Mouse (Mus musculus) liver, embryonic 14.5 days (tissue): ENCODE measurements around the gene Acap3. TPM values are rescaled to one million over a fixed set of nuclear protein-coding genes. Genes with fewer than 3 reads are reported as not detected.

Experiments used
- ATAC-seq: fragments of 200-750 bp; cut with Nextera tagmentation; 2 replicates; pipeline ENCODE4 v1.8.0; 2017; ENCODE audit warnings: moderate number of reproducible peaks, mild to moderate bottlenecking, moderate library complexity; ENCODE audit not compliant: insufficient read depth
- DNase-seq, 3 experiments: peaks; one replicate each; pipeline ENCODE4 v3.0.0-alpha.2; 2012 to 2013; ENCODE audit warnings: low read depth in 3 of 3, low spot score in 3 of 3
- H3K27ac ChIP-seq: fragments of 300-500 bp; sonication (generic); 2 replicates; pipeline ENCODE4 v1.5.1; 2014; ENCODE audit warnings: moderate library complexity, mild to moderate bottlenecking, control low read depth, inconsistent platforms
- H3K27me3 ChIP-seq: fragments of 300-500 bp; sonication (generic); 2 replicates; pipeline ENCODE4 v1.6.1; 2014; ENCODE audit warnings: mild to moderate bottlenecking, low read length, moderate library complexity; ENCODE audit not compliant: control insufficient read depth, insufficient read depth
- H3K36me3 ChIP-seq: fragments of 300-500 bp; sonication (generic); replicated peaks from 2 replicates; pipeline ENCODE4 v1.6.1; 2014; ENCODE audit warnings: low read depth; ENCODE audit not compliant: control insufficient read depth, insufficient read depth
- H3K4me1 ChIP-seq, 2 experiments: fragments of 200-500 bp in 1 of 2; fragments of 300-500 bp in 1 of 2; sonication (generic) in 1 of 2; replicated peaks; 2 replicates each; pipeline ENCODE4 v1.6.1; 2012 to 2014; ENCODE audit warnings: antibody characterized with exemption in 1 of 2, inconsistent platforms in 1 of 2, low read length in 1 of 2; ENCODE audit not compliant: control insufficient read depth in 2 of 2, insufficient read depth in 2 of 2
- H3K4me2 ChIP-seq: fragments of 300-500 bp; sonication (generic); 2 replicates; pipeline ENCODE4 v1.6.1; 2014; ENCODE audit warnings: low read depth, mild to moderate bottlenecking, control low read depth, moderate library complexity
- H3K4me3 ChIP-seq, 2 experiments: fragments of 200-500 bp in 1 of 2; fragments of 300-500 bp in 1 of 2; sonication (generic) in 1 of 2; 2 replicates each; pipeline ENCODE4 v1.5.1; 2012 to 2014; ENCODE audit warnings: low read depth in 2 of 2, low read length in 2 of 2, mild to moderate bottlenecking in 2 of 2, control low read depth in 1 of 2, inconsistent platforms in 1 of 2, moderate library complexity in 1 of 2; ENCODE audit not compliant: insufficient read depth in 1 of 2
- H3K9ac ChIP-seq: fragments of 300-500 bp; sonication (generic); replicated peaks from 2 replicates; pipeline ENCODE4 v1.6.1; 2014; ENCODE audit warnings: mild to moderate bottlenecking, control low read depth, moderate library complexity
- H3K9me3 ChIP-seq: fragments of 300-500 bp; sonication (generic); 2 replicates; pipeline ENCODE4 v1.6.1; 2016; ENCODE audit warnings: low read length, mixed read lengths; ENCODE audit not compliant: control insufficient read depth
- CTCF ChIP-seq: IDR thresholded peaks from 2 replicates; pipeline ENCODE4 v1.5.1; 2016; ENCODE audit warnings: antibody characterized with exemption, low read depth, control low read depth
- EP300 ChIP-seq: IDR thresholded peaks from 2 replicates; pipeline ENCODE4 v1.6.1; 2016; ENCODE audit warnings: antibody characterized with exemption, low read depth
- WGBS: fragments of 180-500 bp; shearing (Covaris S2); extraction: QIAGEN DNeasy Blood & Tissue Kit; methylation state at CpG from one replicate; pipeline ENCODE4 v1.1.7; 2014; ENCODE audit not compliant: insufficient replicate concordance; 5-methylcytosine and 5-hydroxymethylcytosine counted together
- microRNA-seq: library from miRNA; unstranded; fragments of <30 nt; microRNA quantifications from one replicate; pipeline ENCODE4, GENCODE M21; 2016
- polyA plus RNA-seq, 2 experiments: library from polyadenylated mRNA; depleted of rRNA in 1 of 2; stranded (reverse) in 1 of 2; unstranded in 1 of 2; fragments of >200 nt; fragmentation: Nextera tagmentation in 1 of 2; extraction: Ambion mirVana in 1 of 2; gene quantifications; 2 replicates each; pipeline versions ENCODE4 v1.2.1 to v1.2.3; 2012 to 2014

Gene Acap3
- polyA plus RNA-seq, 2 experiments, result 4.7 to 9.4 TPM

DNA sequence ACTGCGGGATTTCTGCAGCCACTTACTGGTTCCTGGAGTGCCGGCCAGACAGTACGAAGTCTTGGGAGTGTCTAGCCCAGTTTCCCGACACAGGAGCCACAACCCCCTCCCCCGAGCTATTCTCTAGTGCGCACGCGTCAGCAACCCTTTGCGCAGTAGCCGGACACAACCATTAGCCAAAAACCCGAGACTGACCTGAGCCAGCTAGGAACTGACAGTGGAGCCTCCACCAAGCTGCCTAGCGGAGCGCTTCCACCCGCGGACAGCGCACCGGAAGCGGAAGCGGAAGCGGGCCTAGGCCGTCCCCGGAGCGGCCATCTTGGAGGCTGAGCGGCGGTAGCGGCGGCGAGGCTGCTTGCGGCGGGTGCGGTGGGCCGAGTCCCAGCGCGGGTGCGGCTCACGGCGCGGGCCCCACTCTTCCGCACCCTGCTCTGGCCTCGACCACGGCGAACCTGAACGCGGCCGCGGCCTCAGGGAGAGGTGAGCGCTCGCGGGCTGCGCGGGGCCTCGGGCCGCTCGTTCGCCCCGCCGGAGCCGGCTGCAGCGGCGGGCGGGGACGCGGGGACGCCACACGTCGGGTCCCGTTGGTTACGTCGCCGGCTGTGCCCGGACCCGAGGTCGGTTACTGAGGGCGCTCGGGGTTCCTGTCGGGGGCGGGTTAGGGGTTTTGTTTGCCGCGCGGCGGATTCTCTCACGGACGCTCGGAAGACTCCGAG, 52.1 kb downstream of the Acap3 start, which contains the start of gene Ube2j2:
Gene Ube2j2, plus strand, starts transcription at position 298 of the 716 bp plus-strand sequence.
- peak; percentile 97 for ATAC-seq
- no peaks in the 10 kb centered on the region; the same call in 1 of the 2 replicates for H3K27me3 ChIP-seq
- H3K9me3 ChIP-seq, result no peaks in the 10 kb centered on the region
- peak within 1 kb of the TSS; percentile 74 for H3K4me2 ChIP-seq
- TF ChIP-seq CTCF (peak; percentile 17; the same call in 1 of the 2 replicates), EP300 (no peak)
- peaks cover 15 to 22% of the 10 kb centered on the region in 2 experiments for H3K4me1 ChIP-seq
- DNase-seq, result peak; percentile 80 to 85 (median 81)
- H3K9ac ChIP-seq, result peak within 1 kb of the TSS; percentile 91
- peak within 1 kb of the TSS; percentile 38 for H3K27ac ChIP-seq
- H3K36me3 ChIP-seq, result peaks cover 6% of the 10 kb centered on the region
- peak within 1 kb of the TSS; percentile 96 to 99 for H3K4me3 ChIP-seq
- under 1% methylated on average over 85 of the region's 85 CpGs for WGBS

DNA sequence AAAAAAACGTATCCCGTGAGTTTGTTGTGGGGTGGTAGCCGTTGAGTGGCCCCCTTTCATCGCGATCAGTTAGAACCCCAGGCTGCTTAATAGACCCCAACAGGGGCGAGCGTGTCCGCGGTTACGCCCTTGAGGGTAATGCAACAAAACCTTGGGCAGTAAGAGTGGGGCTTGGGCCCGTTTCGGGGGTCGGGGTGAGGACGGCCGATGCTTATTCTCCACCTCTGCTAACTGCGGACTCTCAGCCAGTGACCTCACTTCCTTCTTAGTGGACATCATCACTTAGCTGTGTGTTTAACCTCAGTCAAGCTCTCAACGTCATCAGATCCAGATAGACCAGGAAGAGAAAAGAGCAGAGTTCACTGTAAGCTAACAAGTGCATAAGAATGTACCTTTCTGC, 52.6 kb downstream of the Acap3 start:
- peak; percentile 4; the same call in 1 of the 2 replicates for ATAC-seq
- peak overlapping the region; percentile 91 for H3K9ac ChIP-seq
- no peaks in the 10 kb centered on the region for H3K9me3 ChIP-seq
- no peaks in the 10 kb centered on the region; the same call in 1 of the 2 replicates for H3K27me3 ChIP-seq
- WGBS, result 1% methylated on average over 17 of the region's 17 CpGs
- peak overlapping the region; percentile 38 for H3K27ac ChIP-seq
- peaks cover 11% of the 10 kb centered on the region for H3K36me3 ChIP-seq
- no peak for DNase-seq
- TF ChIP-seq EP300, result no peak
- TF ChIP-seq CTCF, result no peak
- peak overlapping the region; percentile 96 to 99 for H3K4me3 ChIP-seq
- H3K4me1 ChIP-seq, result peaks cover 15 to 22% of the 10 kb centered on the region in 2 experiments
- H3K4me2 ChIP-seq, result peak overlapping the region; percentile 74

DNA sequence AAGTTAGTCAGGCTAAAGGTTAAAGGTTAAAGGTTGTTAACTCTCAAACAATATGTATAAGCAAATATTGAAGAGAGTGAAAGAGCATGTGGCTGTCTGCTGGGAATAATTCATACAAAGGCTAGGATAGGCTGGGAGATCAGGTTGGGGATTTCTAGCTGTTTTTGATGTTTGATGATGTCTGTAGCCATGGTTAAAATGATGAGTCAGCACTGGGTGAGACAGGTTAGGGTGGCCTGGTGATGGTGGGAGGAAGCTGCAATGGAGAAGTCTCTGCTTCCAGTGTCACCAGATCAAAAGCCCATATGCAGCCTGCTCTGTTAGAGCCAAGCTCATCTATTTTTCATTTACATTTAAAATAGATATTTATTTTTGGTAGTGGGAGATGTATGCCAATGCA, 55.5 kb downstream of the Acap3 start:
- Histone ChIP-seq H3K9ac (no peak overlapping the region), H3K27ac (no peak overlapping the region), H3K27me3 (no peaks in the 10 kb centered on the region), H3K9me3 (no peaks in the 10 kb centered on the region), H3K4me2 (no peak overlapping the region), H3K36me3 (peaks cover 39% of the 10 kb centered on the region), H3K4me1 (peaks cover 15 to 22% of the 10 kb centered on the region in 2 experiments), H3K4me3 (no peak overlapping the region)
- no peak for ATAC-seq
- no peak for DNase-seq
- TF ChIP-seq CTCF (no peak), EP300 (no peak)

DNA sequence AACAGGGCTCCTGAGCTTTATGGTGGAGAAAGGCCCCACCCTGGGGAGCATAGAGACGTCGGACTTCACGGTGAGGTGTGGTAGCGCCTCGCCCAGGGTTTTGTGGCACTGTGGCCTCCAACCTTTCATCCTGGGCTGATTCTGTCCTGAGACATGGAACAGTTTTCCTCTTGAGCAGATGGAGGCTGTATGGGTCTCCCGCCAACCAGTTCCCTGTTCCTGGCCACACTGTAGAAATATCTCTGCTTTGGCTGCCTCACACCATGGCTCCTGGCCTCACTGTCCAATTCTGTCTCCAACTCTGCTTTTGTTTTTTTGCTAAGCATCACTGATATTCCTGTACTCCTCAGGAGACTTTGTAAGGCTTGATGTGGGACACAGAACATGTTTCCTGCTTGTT, 63.9 kb downstream of the Acap3 start:
- Histone ChIP-seq H3K9me3 (no peaks in the 10 kb centered on the region), H3K27me3 (no peaks in the 10 kb centered on the region), H3K27ac (no peak overlapping the region), H3K36me3 (peaks cover 58% of the 10 kb centered on the region), H3K4me1 (no peaks in the 10 kb centered on the region), H3K4me2 (no peak overlapping the region), H3K4me3 (no peak overlapping the region), H3K9ac (no peak overlapping the region)
- 81% methylated on average over 6 of the region's 6 CpGs for WGBS
- ATAC-seq (no peak), DNase-seq (no peak)
- TF ChIP-seq EP300, result no peak
- TF ChIP-seq CTCF, result no peak

Small RNAs within 50 kb of the gene (microRNA-seq; reads per million reads assigned to microRNA genes)
- not detected for gene Gm22991

Other genes with a start within 250 kb of the Acap3 start
- not detected in 2 replicates for gene Gm10563, start 246.4 kb upstream of the Acap3 start, polyA plus RNA-seq (2012; rRNA removed)
- gene Gm10563, start 246.4 kb upstream of the Acap3 start, polyA plus RNA-seq (2014; fragmentation: Nextera tagmentation; extraction: Ambion mirVana), result not detected in 2 replicates
- gene Mmp23, start 238.4 kb upstream of the Acap3 start, polyA plus RNA-seq (2012; rRNA removed), result 3.4 and 5.4 TPM in 2 replicates
- 2.8 TPM in 2 replicates for gene Mmp23, start 238.4 kb upstream of the Acap3 start, polyA plus RNA-seq (2014; fragmentation: Nextera tagmentation; extraction: Ambion mirVana)
- gene Mib2, start 222.6 kb upstream of the Acap3 start, polyA plus RNA-seq (2012; rRNA removed), result 4.8 and 4.9 TPM in 2 replicates
- 1.8 and 1.9 TPM in 2 replicates for gene Mib2, start 222.6 kb upstream of the Acap3 start, polyA plus RNA-seq (2014; fragmentation: Nextera tagmentation; extraction: Ambion mirVana)
- gene Fndc10, start 197.5 kb upstream of the Acap3 start, polyA plus RNA-seq (2012; rRNA removed), result 0.58 and 0.87 TPM in 2 replicates
- 0.10 and 0.15 TPM in 2 replicates for gene Fndc10, start 197.5 kb upstream of the Acap3 start, polyA plus RNA-seq (2014; fragmentation: Nextera tagmentation; extraction: Ambion mirVana)
- 38.6 and 39.5 TPM in 2 replicates for gene Ssu72, start 187.0 kb upstream of the Acap3 start, polyA plus RNA-seq (2012; rRNA removed)
- 53.9 and 56.9 TPM in 2 replicates for gene Ssu72, start 187.0 kb upstream of the Acap3 start, polyA plus RNA-seq (2014; fragmentation: Nextera tagmentation; extraction: Ambion mirVana)
- 0.06 and 0.17 TPM in 2 replicates for gene Tmem240, start 157.0 kb upstream of the Acap3 start, polyA plus RNA-seq (2012; rRNA removed)
- gene Tmem240, start 157.0 kb upstream of the Acap3 start, polyA plus RNA-seq (2014; fragmentation: Nextera tagmentation; extraction: Ambion mirVana), result 0.06 TPM in 1 of 2 replicates, not detected in the other
- gene Atad3a, start 130.7 kb upstream of the Acap3 start, polyA plus RNA-seq (2012; rRNA removed), result 28.7 and 41.8 TPM in 2 replicates
- 31.2 and 38.7 TPM in 2 replicates for gene Atad3a, start 130.7 kb upstream of the Acap3 start, polyA plus RNA-seq (2014; fragmentation: Nextera tagmentation; extraction: Ambion mirVana)
- gene Vwa1, start 117.1 kb upstream of the Acap3 start, polyA plus RNA-seq (2012; rRNA removed), result 0.13 and 0.15 TPM in 2 replicates
- gene Vwa1, start 117.1 kb upstream of the Acap3 start, polyA plus RNA-seq (2014; fragmentation: Nextera tagmentation; extraction: Ambion mirVana), result 0.14 and 0.19 TPM in 2 replicates
- gene Tmem88b, start 105.9 kb upstream of the Acap3 start, polyA plus RNA-seq (2012; rRNA removed), result 0.28 and 0.32 TPM in 2 replicates
- gene Tmem88b, start 105.9 kb upstream of the Acap3 start, polyA plus RNA-seq (2014; fragmentation: Nextera tagmentation; extraction: Ambion mirVana), result 0.04 and 0.11 TPM in 2 replicates
- 0.02 and 0.03 TPM in 2 replicates for gene Ankrd65, start 101.4 kb upstream of the Acap3 start, polyA plus RNA-seq (2012; rRNA removed)
- not detected in 2 replicates for gene Ankrd65, start 101.4 kb upstream of the Acap3 start, polyA plus RNA-seq (2014; fragmentation: Nextera tagmentation; extraction: Ambion mirVana)
- gene Mrpl20, start 88.9 kb upstream of the Acap3 start, polyA plus RNA-seq (2012; rRNA removed), result 41.6 and 62.8 TPM in 2 replicates
- 197 and 200 TPM in 2 replicates for gene Mrpl20, start 88.9 kb upstream of the Acap3 start, polyA plus RNA-seq (2014; fragmentation: Nextera tagmentation; extraction: Ambion mirVana)
- gene Ccnl2, start 79.3 kb upstream of the Acap3 start, polyA plus RNA-seq (2012; rRNA removed), result 43.3 and 65.8 TPM in 2 replicates
- 51.2 and 57.2 TPM in 2 replicates for gene Ccnl2, start 79.3 kb upstream of the Acap3 start, polyA plus RNA-seq (2014; fragmentation: Nextera tagmentation; extraction: Ambion mirVana)
- gene Aurkaip1, start 60.5 kb upstream of the Acap3 start, polyA plus RNA-seq (2012; rRNA removed), result 67.4 and 77.0 TPM in 2 replicates
- gene Aurkaip1, start 60.5 kb upstream of the Acap3 start, polyA plus RNA-seq (2014; fragmentation: Nextera tagmentation; extraction: Ambion mirVana), result 117 and 120 TPM in 2 replicates
- 5.4 and 6.2 TPM in 2 replicates for gene Mxra8, start 52.1 kb upstream of the Acap3 start, polyA plus RNA-seq (2012; rRNA removed)
- 3.9 and 4.9 TPM in 2 replicates for gene Mxra8, start 52.1 kb upstream of the Acap3 start, polyA plus RNA-seq (2014; fragmentation: Nextera tagmentation; extraction: Ambion mirVana)
- gene Dvl1, start 44.4 kb upstream of the Acap3 start, polyA plus RNA-seq (2012; rRNA removed), result 20.9 and 24.5 TPM in 2 replicates
- gene Dvl1, start 44.4 kb upstream of the Acap3 start, polyA plus RNA-seq (2014; fragmentation: Nextera tagmentation; extraction: Ambion mirVana), result 2.8 and 3.9 TPM in 2 replicates
- gene Tas1r3, start 28.5 kb upstream of the Acap3 start, polyA plus RNA-seq (2012; rRNA removed), result 0.08 and 0.09 TPM in 2 replicates
- gene Tas1r3, start 28.5 kb upstream of the Acap3 start, polyA plus RNA-seq (2014; fragmentation: Nextera tagmentation; extraction: Ambion mirVana), result 0.04 and 0.06 TPM in 2 replicates
- 5.6 and 6.6 TPM in 2 replicates for gene Cptp, start 22.4 kb upstream of the Acap3 start, polyA plus RNA-seq (2012; rRNA removed)
- 7.6 and 9.4 TPM in 2 replicates for gene Cptp, start 22.4 kb upstream of the Acap3 start, polyA plus RNA-seq (2014; fragmentation: Nextera tagmentation; extraction: Ambion mirVana)
- 16.7 and 22.1 TPM in 2 replicates for gene Ints11, start 22.3 kb upstream of the Acap3 start, polyA plus RNA-seq (2012; rRNA removed)
- gene Ints11, start 22.3 kb upstream of the Acap3 start, polyA plus RNA-seq (2014; fragmentation: Nextera tagmentation; extraction: Ambion mirVana), result 34.0 and 34.6 TPM in 2 replicates
- gene Pusl1, start within 50 bp of the Acap3 start, polyA plus RNA-seq (2012; rRNA removed), result 16.8 and 19.4 TPM in 2 replicates
- 12.9 and 14.9 TPM in 2 replicates for gene Pusl1, start within 50 bp of the Acap3 start, polyA plus RNA-seq (2014; fragmentation: Nextera tagmentation; extraction: Ambion mirVana)
- 19.9 and 36.9 TPM in 2 replicates for gene Ube2j2, start 52.0 kb downstream of the Acap3 start, polyA plus RNA-seq (2012; rRNA removed)
- 61.5 and 62.3 TPM in 2 replicates for gene Ube2j2, start 52.0 kb downstream of the Acap3 start, polyA plus RNA-seq (2014; fragmentation: Nextera tagmentation; extraction: Ambion mirVana)
- gene C1qtnf12, start 70.5 kb downstream of the Acap3 start, polyA plus RNA-seq (2012; rRNA removed), result 37.4 and 43.2 TPM in 2 replicates
- gene C1qtnf12, start 70.5 kb downstream of the Acap3 start, polyA plus RNA-seq (2014; fragmentation: Nextera tagmentation; extraction: Ambion mirVana), result 85.1 and 96.2 TPM in 2 replicates
- gene B3galt6, start 100.8 kb downstream of the Acap3 start, polyA plus RNA-seq (2012; rRNA removed), result 2.8 and 2.9 TPM in 2 replicates
- gene B3galt6, start 100.8 kb downstream of the Acap3 start, polyA plus RNA-seq (2014; fragmentation: Nextera tagmentation; extraction: Ambion mirVana), result 3.7 TPM in 2 replicates
- 20.1 and 26.8 TPM in 2 replicates for gene Sdf4, start 101.0 kb downstream of the Acap3 start, polyA plus RNA-seq (2012; rRNA removed)
- gene Sdf4, start 101.0 kb downstream of the Acap3 start, polyA plus RNA-seq (2014; fragmentation: Nextera tagmentation; extraction: Ambion mirVana), result 72.1 and 79.4 TPM in 2 replicates
- 1.0 and 1.8 TPM in 2 replicates for gene Tnfrsf4, start 122.0 kb downstream of the Acap3 start, polyA plus RNA-seq (2012; rRNA removed)
- gene Tnfrsf4, start 122.0 kb downstream of the Acap3 start, polyA plus RNA-seq (2014; fragmentation: Nextera tagmentation; extraction: Ambion mirVana), result 0.13 TPM in 2 replicates
- 0.39 and 0.92 TPM in 2 replicates for gene Tnfrsf18, start 134.3 kb downstream of the Acap3 start, polyA plus RNA-seq (2012; rRNA removed)
- 0.39 and 0.53 TPM in 2 replicates for gene Tnfrsf18, start 134.3 kb downstream of the Acap3 start, polyA plus RNA-seq (2014; fragmentation: Nextera tagmentation; extraction: Ambion mirVana)
- gene Ttll10, start 167.6 kb downstream of the Acap3 start, polyA plus RNA-seq (2012; rRNA removed), result 0.42 and 0.71 TPM in 2 replicates
- 0.28 and 0.38 TPM in 2 replicates for gene Ttll10, start 167.6 kb downstream of the Acap3 start, polyA plus RNA-seq (2014; fragmentation: Nextera tagmentation; extraction: Ambion mirVana)
- gene 9430015G10Rik, start 218.2 kb downstream of the Acap3 start, polyA plus RNA-seq (2012; rRNA removed), result 15.6 and 16.4 TPM in 2 replicates
- gene 9430015G10Rik, start 218.2 kb downstream of the Acap3 start, polyA plus RNA-seq (2014; fragmentation: Nextera tagmentation; extraction: Ambion mirVana), result 8.7 and 10.5 TPM in 2 replicates
- 0.27 and 0.35 TPM in 2 replicates for gene Rnf223, start 238.7 kb downstream of the Acap3 start, polyA plus RNA-seq (2012; rRNA removed)
- 0.13 TPM in 1 of 2 replicates, not detected in the other for gene Rnf223, start 238.7 kb downstream of the Acap3 start, polyA plus RNA-seq (2014; fragmentation: Nextera tagmentation; extraction: Ambion mirVana)